8 mouse cellular contexts compared by ENCODE assay signal in the genomic region with DNA sequence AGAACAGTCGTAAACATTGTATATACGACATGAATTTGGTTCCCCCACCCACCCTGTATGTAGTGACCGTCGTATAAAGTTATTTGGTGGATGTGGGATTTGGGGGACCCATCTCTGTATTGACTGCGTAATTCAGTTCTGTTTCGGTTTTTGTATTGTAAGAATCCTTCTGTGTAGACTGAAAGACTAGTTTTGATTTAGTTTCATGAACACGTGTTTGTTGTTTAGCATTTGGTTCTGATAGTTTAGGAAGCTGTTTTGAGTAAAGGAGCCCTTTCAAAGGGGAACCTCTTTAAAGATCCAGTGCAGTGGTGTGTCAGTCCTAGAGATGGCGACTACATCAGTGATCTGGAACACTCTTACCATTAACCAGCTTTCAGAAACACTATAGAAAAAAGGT. TPM values are rescaled to one million over a fixed set of nuclear protein-coding genes. Genes with fewer than 3 reads are reported as not detected.
DNase-seq lines count a peak whose midpoint lies in the region; ATAC-seq and TF ChIP-seq lines count a peak whose summit lies in the region.

No protein-coding gene starts in this region.

- H3K4me1 ChIP-seq in heart, embryonic 13.5 days: peaks cover 51% of the 10 kb centered on the region
- peaks cover 59% of the 10 kb centered on the region for H3K4me1 ChIP-seq in G1E (ENCODE audit: insufficient read depth, low read depth, low read length)
- peaks cover 44% of the 10 kb centered on the region for H3K4me1 ChIP-seq in hindbrain, embryonic 13.5 days (replicated peaks)
- peaks cover 43% of the 10 kb centered on the region for H3K4me1 ChIP-seq in midbrain, embryonic 13.5 days (replicated peaks)
- peaks cover 10% of the 10 kb centered on the region for H3K4me1 ChIP-seq in thymus, adult 2 months (replicated peaks; ENCODE audit: control insufficient read depth, insufficient read depth, low read length)

- WGBS in heart, embryonic 13.5 days: 24% methylated on average over 8 of the region's 8 CpGs
- 23% methylated on average over 8 of the region's 8 CpGs for WGBS in hindbrain, embryonic 13.5 days
- 17% methylated on average over 8 of the region's 8 CpGs for WGBS in midbrain, embryonic 13.5 days
- WGBS in thymus, adult 2 months: 30% methylated on average over 8 of the region's 8 CpGs

- TF ChIP-seq CTCF in G1E (IDR thresholded peaks at IDR 0.05; ENCODE audit: low read depth, low read length): no peak
- no peak for TF ChIP-seq CTCF in thymus, adult 2 months (IDR thresholded peaks at IDR 0.05; ENCODE audit: borderline replicate concordance, control insufficient read depth, extremely low read depth, insufficient read depth, low read length, poor library complexity)

- no peak for TF ChIP-seq POLR2A in thymus, adult 2 months (IDR thresholded peaks at IDR 0.05; ENCODE audit: control insufficient read depth, extremely low read depth, insufficient read depth, low read length, poor library complexity)

- no peak overlapping the region for H3K27ac ChIP-seq in heart, embryonic 13.5 days (replicated peaks)
- no peak overlapping the region for H3K27ac ChIP-seq in hindbrain, embryonic 13.5 days
- H3K27ac ChIP-seq in midbrain, embryonic 13.5 days: no peak overlapping the region
- H3K27ac ChIP-seq in thymus, adult 2 months (ENCODE audit: control insufficient read depth, insufficient read depth, low read length): no peak overlapping the region

- ATAC-seq in heart, embryonic 13.5 days (ENCODE audit: extremely low read depth, insufficient number of reproducible peaks, low FRiP score, low TSS enrichment): no peak
- no peak for ATAC-seq in G1E (ENCODE audit: extremely low read depth, insufficient number of reproducible peaks, low FRiP score, poor library complexity, severe bottlenecking)
- no peak for ATAC-seq in hindbrain, embryonic 13.5 days (ENCODE audit: low FRiP score)
- ATAC-seq in midbrain, embryonic 13.5 days: no peak

- peak overlapping the region; percentile 96 for H3K4me2 ChIP-seq in heart, embryonic 13.5 days
- peak overlapping the region; percentile 88 for H3K4me2 ChIP-seq in hindbrain, embryonic 13.5 days
- peak overlapping the region; percentile 77 for H3K4me2 ChIP-seq in midbrain, embryonic 13.5 days (replicated peaks)

- H3K36me3 ChIP-seq in heart, embryonic 13.5 days: no peaks in the 10 kb centered on the region
- H3K36me3 ChIP-seq in G1E (replicated peaks): peaks cover 10% of the 10 kb centered on the region
- no peaks in the 10 kb centered on the region for H3K36me3 ChIP-seq in hindbrain, embryonic 13.5 days
- H3K36me3 ChIP-seq in midbrain, embryonic 13.5 days: no peaks in the 10 kb centered on the region
- H3K36me3 ChIP-seq in thymus, adult 2 months (ENCODE audit: control insufficient read depth, insufficient read depth, low read length): no peaks in the 10 kb centered on the region

- peak overlapping the region; percentile 97 for H3K9ac ChIP-seq in heart, embryonic 13.5 days
- peak overlapping the region; percentile 91 for H3K9ac ChIP-seq in hindbrain, embryonic 13.5 days
- H3K9ac ChIP-seq in midbrain, embryonic 13.5 days (replicated peaks): peak overlapping the region; percentile 94

- H3K9me3 ChIP-seq in heart, embryonic 13.5 days: no peaks in the 10 kb centered on the region
- no peaks in the 10 kb centered on the region for H3K9me3 ChIP-seq in G1E (replicated peaks)
- H3K9me3 ChIP-seq in hindbrain, embryonic 13.5 days: no peaks in the 10 kb centered on the region
- H3K9me3 ChIP-seq in midbrain, embryonic 13.5 days: no peaks in the 10 kb centered on the region

- DNase-seq in heart, adult 9 months (ENCODE audit: low spot score in 2 of 2): no peak
- DNase-seq in G1E (ENCODE audit: low spot score): no peak
- no peak for DNase-seq in embryo, embryonic 10.5 days (ENCODE audit: low spot score)
- DNase-seq in layer of hippocampus, adult 9-10 months (ENCODE audit: low spot score): no peak
- no peak for DNase-seq in thymus, adult 2 months

- H3K4me3 ChIP-seq in heart, embryonic 13.5 days: peak overlapping the region; percentile 95
- H3K4me3 ChIP-seq in G1E (ENCODE audit: low read depth, low read length): peak overlapping the region; percentile 97
- peak overlapping the region; percentile 95 for H3K4me3 ChIP-seq in hindbrain, embryonic 13.5 days
- peak overlapping the region; percentile 91 for H3K4me3 ChIP-seq in midbrain, embryonic 13.5 days (replicated peaks)
- H3K4me3 ChIP-seq in thymus, adult 2 months (ENCODE audit: control insufficient read depth, insufficient read depth, low read length): no peak overlapping the region

- no peaks in the 10 kb centered on the region for H3K27me3 ChIP-seq in heart, embryonic 13.5 days (replicated peaks)
- H3K27me3 ChIP-seq in G1E (ENCODE audit: insufficient read depth, low read length): no peaks in the 10 kb centered on the region
- H3K27me3 ChIP-seq in hindbrain, embryonic 13.5 days: peaks cover 9% of the 10 kb centered on the region; the same call in 1 of the 2 replicates
- peaks cover 8% of the 10 kb centered on the region; the same call in 1 of the 2 replicates for H3K27me3 ChIP-seq in midbrain, embryonic 13.5 days
- H3K27me3 ChIP-seq in thymus, adult 2 months (ENCODE audit: control insufficient read depth, insufficient read depth, low read length): no peaks in the 10 kb centered on the region

RNA-seq across cellular contexts. Expression of a gene that starts 1.4 kb away (rescaled TPM):
- polyA plus RNA-seq in heart, embryonic 13.5 days (2015; fragmentation: Nextera tagmentation; extraction: Ambion mirVana): 25.3 and 27.1 TPM in 2 replicates
- total RNA-seq in G1E (2014; fragmentation: Nextera tagmentation) (75.4 and 92.6 TPM in 2 replicates), G1E (2017) (53.6 and 61.5 TPM in 2 replicates)
- 0.32 and 0.75 TPM in 2 replicates for polyA plus RNA-seq in G1E (2012)
- 58.0 and 60.6 TPM in 2 replicates for polyA plus RNA-seq in hindbrain, embryonic 13.5 days (2015; fragmentation: Nextera tagmentation; extraction: Ambion mirVana)
- polyA plus RNA-seq in midbrain, embryonic 13.5 days (2015; fragmentation: Nextera tagmentation; extraction: Ambion mirVana): 62.0 and 63.8 TPM in 2 replicates
- polyA plus RNA-seq in thymus, adult 2 months (2012; rRNA removed): 23.5 and 23.7 TPM in 2 replicates

Comparison
In these comparisons a context has a peak if more than half of its experiments do, and no peak if none do; other contexts are left out.
1. RNA of a gene that starts 1.4 kb away (polyA plus RNA-seq): 62.0 to 63.8 TPM in midbrain, embryonic 13.5 days, 58.0 to 60.6 TPM in hindbrain, embryonic 13.5 days, 25.3 to 27.1 TPM in heart, embryonic 13.5 days and 23.5 to 23.7 TPM in thymus, adult 2 months; 0.32 to 0.75 TPM in G1E; every median in the first group is over 10 times any median in the second.
2. Peak in every context shown above with its lines, with median percentiles within 50 percentile points of each other: H3K4me2 ChIP-seq and H3K9ac ChIP-seq.